Mouse (Mus musculus): ENCODE measurements around the gene Tmem177.
A peak's percentile ranks its signal among the peaks of the same experiment; 100 is the strongest.

Tmem177 gene

GRCm38 (mm10) chr1:119889347-119889746, 23.7 kb downstream of the Tmem177 start:
- no peak for DNase-seq

- no peak for DNase-seq
These were observed 26.7 kb downstream of the Tmem177 start for GRCm38 (mm10) chr1:119886320-119886719.

GRCm38 (mm10) chr1:119884272-119884671, 28.7 kb downstream of the Tmem177 start:
- DNase-seq = peak; percentile 30 to 54

- peak in 1 of 2 experiments; percentile 41 for DNase-seq
These were observed 34.1 kb downstream of the Tmem177 start for GRCm38 (mm10) chr1:119878909-119879308.

GRCm38 (mm10) chr1:119877469-119877868, 35.5 kb downstream of the Tmem177 start:
- no peak for DNase-seq

- DNase-seq = no peak
These were observed 44.4 kb downstream of the Tmem177 start for GRCm38 (mm10) chr1:119868395-119869161.

- DNase-seq = no peak
These were observed 45.7 kb downstream of the Tmem177 start for GRCm38 (mm10) chr1:119867300-119867699.

- DNase-seq = no peak
These were observed 47.7 kb downstream of the Tmem177 start for GRCm38 (mm10) chr1:119865311-119865710.

- DNase-seq = no peak
These were observed 49.3 kb downstream of the Tmem177 start for GRCm38 (mm10) chr1:119863507-119864296.

GRCm38 (mm10) chr1:119859566-119859965, 53.4 kb downstream of the Tmem177 start:
- no peak for DNase-seq
